Mouse (Mus musculus): Measurements from ENCODE around the gene Itsn1. TPM values are rescaled to one million over a fixed set of nuclear protein-coding genes. Genes with fewer than 3 reads are reported as not detected.

Itsn1 gene
- polyA plus RNA-seq (2015; fragmentation: Illumina TruSeq; extraction: RNeasy Lipid Tissue Mini Kit (QIAGEN cat#74804); ENCODE audit: insufficient read depth, low replicate concordance) = 28.2 TPM

DNA sequence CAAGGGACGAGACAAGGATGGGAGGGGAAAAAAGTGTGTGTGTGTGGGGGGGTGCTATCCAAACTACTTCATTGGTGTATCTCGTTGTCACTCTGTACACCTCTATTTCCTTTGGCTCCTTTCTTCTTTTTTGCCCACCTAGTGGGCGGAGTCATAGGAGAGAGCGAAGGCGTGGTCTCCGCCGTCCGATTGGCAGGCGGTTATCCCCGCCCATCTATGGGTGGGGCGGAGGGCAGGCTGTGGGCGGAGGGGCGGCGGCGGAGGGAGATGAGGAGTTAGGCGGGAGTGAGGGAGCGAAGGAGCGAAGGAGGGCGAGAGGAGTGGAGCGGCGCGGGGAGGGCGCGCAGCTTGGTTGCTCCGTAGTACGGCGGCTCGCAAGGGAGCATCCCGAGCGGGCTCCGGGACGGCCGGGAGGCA, at the start of gene Itsn1:
Gene Itsn1, plus strand, starts transcription at position 216 of the 417 bp plus-strand sequence.

DNA sequence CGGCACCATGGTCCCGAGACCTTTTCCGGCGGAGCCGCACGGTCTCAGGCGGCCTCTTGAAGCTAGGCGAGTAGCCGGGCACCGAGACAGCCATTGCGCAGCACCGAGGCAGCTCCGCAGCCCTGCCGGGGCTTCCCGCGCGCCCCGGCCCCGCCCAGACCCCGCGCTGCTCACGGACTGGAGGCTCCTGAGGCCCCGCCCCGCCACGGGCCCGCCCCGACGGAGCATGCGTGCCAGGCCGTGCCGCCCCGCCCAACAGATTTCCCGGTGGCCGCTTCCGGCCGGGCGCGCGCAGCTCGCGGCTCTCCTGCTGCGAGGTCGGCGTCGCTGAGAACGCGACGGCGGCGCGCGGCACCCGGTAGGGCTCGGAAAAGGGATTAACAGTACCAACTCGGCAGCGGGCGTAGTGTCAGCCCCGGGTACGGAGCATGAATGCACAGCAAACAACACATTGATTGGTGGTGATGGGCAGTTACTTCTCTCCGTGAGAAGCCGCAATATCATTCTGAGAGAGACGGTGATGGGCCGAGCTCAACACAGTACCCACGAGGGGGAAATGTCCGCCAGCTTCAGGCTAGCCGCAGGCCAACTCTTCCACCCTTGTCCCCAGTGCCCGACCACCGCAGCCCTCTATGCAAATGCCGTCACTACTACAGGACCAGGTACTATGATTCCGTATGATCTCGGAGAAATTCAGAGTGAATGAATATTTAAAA, 40.3 kb upstream of the Itsn1 start, which contains the start of gene Donson:
Gene Donson, minus strand, starts transcription at position 152 of the 716 bp plus-strand sequence.

DNA sequence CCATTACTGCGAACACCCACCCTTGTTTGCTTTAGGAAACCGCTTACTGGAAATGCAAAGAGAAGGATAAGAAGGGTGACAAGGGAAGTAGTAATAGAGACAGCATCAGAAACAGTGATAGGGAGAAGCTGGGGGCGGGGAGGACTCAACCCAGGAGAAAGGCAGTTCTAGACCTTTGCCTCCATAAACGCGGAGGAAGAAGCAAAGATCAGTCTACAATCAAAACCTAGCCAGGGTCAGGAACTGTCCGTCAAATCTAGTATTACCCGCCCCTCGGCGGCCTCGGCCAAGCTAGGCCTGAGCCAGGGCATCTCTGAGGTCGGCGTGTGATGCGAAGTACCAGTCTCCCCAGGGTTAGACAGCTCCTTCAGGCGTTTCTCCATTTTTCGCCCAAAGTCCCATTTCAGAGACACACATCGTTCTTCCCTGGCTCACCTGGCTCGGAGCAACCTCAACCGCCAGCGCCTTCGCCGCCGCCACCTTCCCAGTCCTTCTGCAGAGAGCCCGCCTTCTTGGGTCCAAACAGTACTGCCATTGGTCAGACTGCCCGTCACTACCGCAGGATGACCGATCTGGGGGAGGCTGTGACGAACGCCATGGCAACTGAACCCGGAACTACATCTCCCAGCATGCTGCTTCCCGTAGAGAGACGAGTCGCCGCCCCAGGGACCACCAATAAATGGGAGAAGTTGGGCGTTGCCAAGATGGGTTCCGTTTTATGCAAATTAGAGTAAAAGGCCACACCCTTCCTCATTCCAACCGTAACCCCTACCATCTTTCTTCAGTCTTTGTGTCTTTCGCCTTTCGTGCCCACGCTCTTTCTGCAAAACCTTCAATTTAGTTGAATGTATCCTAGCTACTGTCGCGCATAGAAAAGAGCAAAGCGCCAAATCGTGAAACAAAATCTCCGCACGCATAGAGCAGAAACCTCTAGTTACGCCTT, 687 bp upstream of the Itsn1 start, which contains the start of gene Cryzl1:
Gene Cryzl1, minus strand, starts transcription at position 853 of the 943 bp plus-strand sequence.

Other genes with a start within 250 kb of the Itsn1 start
- 111 TPM for gene Ifnar1, start 244.0 kb upstream of the Itsn1 start, polyA plus RNA-seq (2015; fragmentation: Illumina TruSeq; extraction: RNeasy Lipid Tissue Mini Kit (QIAGEN cat#74804); ENCODE audit: insufficient read depth, low replicate concordance)
- gene Ifngr2, start 182.2 kb upstream of the Itsn1 start, polyA plus RNA-seq (2015; fragmentation: Illumina TruSeq; extraction: RNeasy Lipid Tissue Mini Kit (QIAGEN cat#74804); ENCODE audit: insufficient read depth, low replicate concordance) = 82.4 TPM
- 43.4 TPM for gene Tmem50b, start 131.5 kb upstream of the Itsn1 start, polyA plus RNA-seq (2015; fragmentation: Illumina TruSeq; extraction: RNeasy Lipid Tissue Mini Kit (QIAGEN cat#74804); ENCODE audit: insufficient read depth, low replicate concordance)
- 4.0 TPM for gene Dnajc28, start 110.3 kb upstream of the Itsn1 start, polyA plus RNA-seq (2015; fragmentation: Illumina TruSeq; extraction: RNeasy Lipid Tissue Mini Kit (QIAGEN cat#74804); ENCODE audit: insufficient read depth, low replicate concordance)
- 41.2 TPM for gene Gart, start 82.3 kb upstream of the Itsn1 start, polyA plus RNA-seq (2015; fragmentation: Illumina TruSeq; extraction: RNeasy Lipid Tissue Mini Kit (QIAGEN cat#74804); ENCODE audit: insufficient read depth, low replicate concordance)
- 740 TPM for gene Son, start 81.8 kb upstream of the Itsn1 start, polyA plus RNA-seq (2015; fragmentation: Illumina TruSeq; extraction: RNeasy Lipid Tissue Mini Kit (QIAGEN cat#74804); ENCODE audit: insufficient read depth, low replicate concordance)
- gene Donson, start 40.5 kb upstream of the Itsn1 start, polyA plus RNA-seq (2015; fragmentation: Illumina TruSeq; extraction: RNeasy Lipid Tissue Mini Kit (QIAGEN cat#74804); ENCODE audit: insufficient read depth, low replicate concordance) = 73.7 TPM
- 50.3 TPM for gene Cryzl1, start 306 bp upstream of the Itsn1 start, polyA plus RNA-seq (2015; fragmentation: Illumina TruSeq; extraction: RNeasy Lipid Tissue Mini Kit (QIAGEN cat#74804); ENCODE audit: insufficient read depth, low replicate concordance)

Data from spleen, adult 10 weeks (tissue).